Mouse (Mus musculus) spleen, postnatal 14 days (tissue): ENCODE data around the gene Dhrs7b.

Experiments used
- DNase-seq, 2 experiments: peaks; one replicate each; pipeline ENCODE4 v3.0.0; 2021 to 2022; ENCODE audit warnings: low spot score in 2 of 2

Gene Dhrs7b

DNA sequence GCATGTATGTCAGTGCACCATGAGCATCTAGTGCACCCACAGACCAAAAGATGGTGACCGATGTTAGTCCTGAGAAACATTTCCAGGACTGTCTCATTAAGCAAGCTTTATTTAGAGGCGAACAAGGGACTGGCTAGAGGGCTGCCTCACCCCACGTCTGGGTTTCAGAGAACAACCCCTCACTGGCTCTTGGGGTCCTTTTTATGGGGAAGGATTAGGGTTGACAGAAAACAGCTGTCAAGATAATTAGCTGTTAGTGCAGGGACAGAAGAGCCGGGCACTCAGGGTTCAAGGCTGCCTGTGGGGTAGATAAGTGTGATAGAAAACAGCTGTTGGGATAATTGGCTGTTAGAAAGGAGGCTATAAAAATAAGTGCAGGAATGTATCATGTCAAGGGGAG, 65.5 kb downstream of the Dhrs7b start:
- DNase-seq = no peak

DNA sequence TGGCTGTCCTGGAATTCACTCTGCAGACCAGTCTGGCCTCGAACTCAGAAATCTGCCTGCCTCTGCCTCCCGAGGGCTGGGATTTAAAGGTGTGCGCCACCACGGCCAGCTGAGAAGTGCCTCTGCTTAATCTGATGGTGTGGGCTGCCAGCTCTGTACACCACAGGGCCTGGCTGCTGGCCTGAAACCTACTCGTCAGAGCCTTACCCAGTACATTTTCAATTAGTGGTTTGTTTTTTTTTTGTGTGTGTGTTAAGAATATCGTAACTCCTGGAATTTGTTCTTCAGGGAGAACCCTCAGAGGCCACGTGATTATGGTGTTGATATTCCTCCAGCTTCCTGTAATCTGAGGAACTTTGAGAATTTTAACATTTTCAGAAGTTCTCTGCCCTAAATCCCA, 71.6 kb downstream of the Dhrs7b start:
- no peak for DNase-seq

- DNase-seq = no peak
Measured at GRCm38 (mm10) chr11:60902486-60902885, 72.1 kb downstream of the Dhrs7b start.

GRCm38 (mm10) chr11:60903661-60904061, 73.2 kb downstream of the Dhrs7b start:
- DNase-seq = no peak

- DNase-seq = no peak
Measured at GRCm38 (mm10) chr11:60905407-60906120, 75.1 kb downstream of the Dhrs7b start.

- no peak for DNase-seq
Measured at GRCm38 (mm10) chr11:60906449-60906848, 76.0 kb downstream of the Dhrs7b start.

DNA sequence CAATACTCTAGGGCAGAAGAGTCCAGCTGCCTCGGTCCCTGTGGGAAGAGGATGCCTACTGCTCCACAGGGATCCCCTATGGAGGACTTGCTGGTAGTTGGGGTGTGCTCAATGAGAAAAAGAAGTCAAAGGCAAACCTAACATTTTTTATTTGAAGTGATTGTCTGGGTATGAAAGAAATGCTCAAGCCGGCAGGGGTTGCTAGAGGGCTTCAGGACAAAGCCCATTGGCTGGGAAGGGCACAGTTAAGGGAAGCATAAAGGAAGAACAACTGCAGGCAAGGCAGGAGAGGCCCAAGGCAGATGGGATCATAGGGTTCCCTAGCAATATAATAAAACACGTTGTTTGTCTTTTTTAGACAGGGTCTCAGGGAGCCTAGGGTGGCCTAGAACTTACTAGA, 77.6 kb downstream of the Dhrs7b start:
- DNase-seq = no peak

GRCm38 (mm10) chr11:60909626-60910025, 79.2 kb downstream of the Dhrs7b start:
- no peak for DNase-seq
